Mouse (Mus musculus) stomach, embryonic 15.5 days (tissue): ENCODE results near the gene Ccm2. TPM values are rescaled to one million over a fixed set of nuclear protein-coding genes. Genes with fewer than 3 reads are reported as not detected.

ENCODE experiments used
- ATAC-seq: fragments of 200-750 bp; cut with Nextera tagmentation; 2 replicates; pipeline ENCODE4 v1.8.0; 2017; ENCODE audit warnings: low read depth, moderate number of reproducible peaks, moderate TSS enrichment; ENCODE audit not compliant: insufficient read depth, low FRiP score
- H3K27ac ChIP-seq: fragments of 300-500 bp; sonication (generic); 2 replicates; pipeline ENCODE4 v1.5.1; 2015; ENCODE audit warnings: mild to moderate bottlenecking, inconsistent platforms
- H3K27me3 ChIP-seq: fragments of 300-500 bp; sonication (generic); replicated peaks from 2 replicates; pipeline ENCODE4 v1.6.1; 2015; ENCODE audit warnings: inconsistent platforms
- H3K36me3 ChIP-seq: fragments of 300-500 bp; sonication (generic); 2 replicates; pipeline ENCODE4 v1.6.1; 2015; ENCODE audit warnings: inconsistent platforms
- H3K4me1 ChIP-seq: fragments of 300-500 bp; sonication (generic); 2 replicates; pipeline ENCODE4 v1.6.1; 2015; ENCODE audit warnings: inconsistent platforms
- H3K4me2 ChIP-seq: fragments of 300-500 bp; sonication (generic); 2 replicates; pipeline ENCODE4 v1.6.1; 2015; ENCODE audit warnings: mild to moderate bottlenecking, inconsistent platforms
- H3K4me3 ChIP-seq: fragments of 300-500 bp; sonication (generic); replicated peaks from 2 replicates; pipeline ENCODE4 v1.5.1; 2015; ENCODE audit warnings: inconsistent platforms
- H3K9ac ChIP-seq: fragments of 300-500 bp; sonication (generic); 2 replicates; pipeline ENCODE4 v1.6.1; 2015; ENCODE audit warnings: inconsistent platforms
- H3K9me3 ChIP-seq: fragments of 300-500 bp; sonication (generic); 2 replicates; pipeline ENCODE4 v1.6.1; 2016; ENCODE audit warnings: inconsistent platforms
- WGBS: fragments of 180-500 bp; shearing (Covaris S2); methylation state at CpG from one replicate; pipeline ENCODE4 v1.1.7; 2015; 5-methylcytosine and 5-hydroxymethylcytosine counted together
- polyA plus RNA-seq: library from polyadenylated mRNA; unstranded; fragments of >200 nt; fragmentation: Nextera tagmentation; extraction: Ambion mirVana; gene quantifications from 2 replicates; pipeline ENCODE4 v1.2.1, GENCODE M21; 2015

Gene Ccm2
- polyA plus RNA-seq, 1 experiment from 2014 or later, result 76.3 TPM

- Histone ChIP-seq H3K9me3 (no peaks in the 10 kb centered on the region), H3K9ac (no peak overlapping the region), H3K36me3 (peaks cover 32% of the 10 kb centered on the region), H3K4me1 (peaks cover 26% of the 10 kb centered on the region), H3K27ac (no peak overlapping the region), H3K4me3 (no peak overlapping the region), H3K4me2 (no peak overlapping the region), H3K27me3 (peaks cover 13% of the 10 kb centered on the region)
- WGBS, result 83% methylated on average over 8 of the region's 8 CpGs
- ATAC-seq, result no peak
These were observed 53.7 kb downstream of the Ccm2 start for GRCm38 (mm10) chr11:6600284-6600944.

DNA sequence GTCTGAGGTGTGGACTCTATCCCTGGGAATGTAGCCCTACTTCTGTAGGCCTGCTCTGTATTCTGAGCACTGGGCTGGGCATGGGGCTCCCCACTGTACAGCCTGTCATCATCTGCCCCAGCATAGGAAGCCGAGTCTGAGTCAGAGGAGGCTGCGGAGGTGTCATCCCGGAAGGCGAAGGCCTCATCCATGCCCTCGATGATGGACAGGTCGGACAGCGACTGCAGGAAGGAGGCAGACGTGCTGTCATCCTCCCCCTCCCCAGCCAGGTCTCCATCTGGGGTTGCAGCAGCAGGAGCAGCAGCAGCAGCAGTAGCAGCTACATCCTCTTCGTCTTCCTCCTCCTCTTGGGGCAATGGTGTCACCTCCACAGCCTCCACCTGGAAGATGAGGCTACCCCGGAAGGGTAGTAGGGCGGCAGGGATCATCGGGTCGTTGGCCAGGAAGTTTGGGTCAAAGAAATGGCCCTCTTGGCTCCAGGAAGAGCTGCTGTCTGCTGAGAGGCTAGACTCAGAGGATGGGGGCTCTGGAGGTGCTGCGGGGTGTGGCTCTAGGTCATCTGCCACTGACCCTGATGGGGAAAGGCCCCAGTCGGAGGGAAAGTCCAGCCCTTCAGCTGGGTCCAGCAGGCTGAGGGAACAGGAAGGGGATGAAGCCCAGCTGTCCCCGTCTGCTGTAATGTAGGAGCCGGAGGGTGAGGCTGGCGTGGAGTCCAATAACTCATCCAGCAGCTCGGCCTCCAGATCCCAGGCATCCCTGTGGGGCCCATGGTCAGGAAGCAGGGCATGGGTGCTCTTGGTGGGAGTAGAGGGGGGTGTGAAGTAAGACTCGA is 55.2 kb downstream of the Ccm2 start:
- no peak for ATAC-seq
- Histone ChIP-seq H3K36me3 (peaks cover 17% of the 10 kb centered on the region; the same call in 1 of the 2 replicates), H3K4me1 (peaks cover 29% of the 10 kb centered on the region), H3K9ac (no peak overlapping the region), H3K27me3 (peaks cover 27% of the 10 kb centered on the region), H3K9me3 (no peaks in the 10 kb centered on the region), H3K4me2 (no peak overlapping the region), H3K27ac (no peak overlapping the region), H3K4me3 (no peak overlapping the region)
- WGBS, result 64% methylated on average over 20 of the region's 20 CpGs

DNA sequence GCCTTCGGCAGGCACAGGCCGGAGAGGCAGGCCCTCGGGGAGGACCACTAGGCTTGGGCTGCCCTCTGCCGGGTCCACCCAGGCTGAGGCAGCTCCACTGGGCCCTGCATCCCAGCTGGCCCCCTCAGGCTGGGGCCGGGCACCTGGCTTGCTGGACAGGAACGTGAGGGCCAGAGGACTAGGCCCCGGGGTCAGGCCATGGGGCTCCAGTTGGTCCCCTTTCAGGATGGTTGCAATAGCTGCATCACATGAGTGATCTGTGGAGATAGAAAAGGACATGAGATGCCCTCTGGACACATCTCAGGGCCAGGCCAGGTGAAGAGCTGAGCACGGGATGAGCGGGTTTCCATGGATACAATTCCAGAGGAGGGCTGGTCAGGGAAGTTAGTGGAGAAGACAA is 56.0 kb downstream of the Ccm2 start:
- Histone ChIP-seq H3K4me3 (no peak overlapping the region), H3K9ac (no peak overlapping the region), H3K36me3 (peaks cover 9% of the 10 kb centered on the region; the same call in 1 of the 2 replicates), H3K4me1 (peaks cover 29% of the 10 kb centered on the region), H3K27ac (no peak overlapping the region), H3K4me2 (no peak overlapping the region), H3K27me3 (peaks cover 29% of the 10 kb centered on the region), H3K9me3 (no peaks in the 10 kb centered on the region)
- WGBS, result 78% methylated on average over 9 of the region's 9 CpGs
- ATAC-seq, result no peak

DNA sequence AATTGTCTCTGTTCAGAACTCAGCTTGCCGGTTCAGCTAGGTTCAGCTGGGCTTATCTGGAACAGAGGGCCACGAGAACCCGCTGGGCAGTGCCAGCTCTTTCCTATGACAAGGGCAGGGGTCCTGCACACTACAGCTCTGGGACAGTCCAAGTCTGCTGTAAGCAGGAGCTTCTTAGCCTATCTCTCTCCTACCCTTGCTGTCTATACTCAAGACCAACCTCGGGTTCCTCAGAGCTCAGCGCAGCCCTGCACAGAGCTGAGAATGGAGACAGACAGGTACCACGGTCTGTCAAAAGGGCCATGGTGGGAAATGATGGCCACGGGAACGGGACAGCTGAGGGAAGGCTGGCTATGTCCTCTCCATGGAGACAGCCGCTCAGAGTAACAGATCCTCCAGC is 56.5 kb downstream of the Ccm2 start:
- Histone ChIP-seq H3K36me3 (0 out of 2 replicates have a peak, but pooled peaks cover 4% of the 10 kb centered on the region), H3K27me3 (peaks cover 29% of the 10 kb centered on the region), H3K27ac (no peak overlapping the region), H3K4me3 (no peak overlapping the region), H3K9ac (no peak overlapping the region), H3K4me2 (no peak overlapping the region), H3K4me1 (peaks cover 29% of the 10 kb centered on the region), H3K9me3 (no peaks in the 10 kb centered on the region)
- no peak for ATAC-seq
- 71% methylated on average over 9 of the region's 9 CpGs for WGBS

DNA sequence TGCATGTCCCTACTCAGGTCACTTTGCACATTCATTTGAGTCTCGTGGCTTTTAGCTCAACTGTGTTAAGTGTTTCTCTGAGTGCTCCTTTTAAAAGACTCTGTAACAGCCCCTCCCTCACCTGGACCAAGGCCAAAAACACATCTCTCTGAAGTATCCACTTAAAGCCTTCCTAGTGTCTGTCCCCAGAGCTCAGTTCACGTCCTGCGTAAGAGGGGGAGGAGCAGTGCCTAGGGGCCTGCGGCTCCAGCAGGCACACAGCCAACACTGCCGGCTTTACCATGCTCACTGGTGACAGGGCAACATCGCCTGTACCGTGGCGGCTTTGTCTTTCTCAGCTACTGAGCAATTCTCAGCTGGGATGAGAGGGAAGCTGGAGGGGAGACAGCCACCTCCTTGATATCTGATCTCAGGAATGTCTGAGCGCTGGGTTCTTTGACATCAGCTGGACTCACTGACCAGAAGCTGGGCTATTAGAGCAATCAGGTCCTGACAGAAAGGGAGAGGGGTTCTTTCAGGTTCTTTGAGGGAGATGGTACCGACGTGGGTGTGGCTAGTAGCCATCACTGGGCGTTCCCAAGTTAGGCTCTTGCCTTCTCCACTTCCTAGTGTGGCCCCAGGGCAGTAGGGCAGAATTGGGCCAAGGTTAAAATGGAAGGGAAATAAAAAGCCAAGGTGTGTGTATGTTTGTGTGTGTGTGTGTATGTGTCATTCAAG is 57.4 kb downstream of the Ccm2 start:
- Histone ChIP-seq H3K36me3 (0 out of 2 replicates have a peak, but pooled peaks cover 2% of the 10 kb centered on the region), H3K27ac (no peak overlapping the region), H3K4me3 (peak overlapping the region; percentile 1; the same call in 1 of the 2 replicates), H3K9me3 (no peaks in the 10 kb centered on the region), H3K4me1 (peaks cover 29% of the 10 kb centered on the region), H3K4me2 (peak overlapping the region; percentile 67), H3K9ac (no peak overlapping the region), H3K27me3 (peaks cover 29% of the 10 kb centered on the region)
- ATAC-seq, result peak; percentile 29; the same call in 1 of the 2 replicates
- whole genome bisulfite sequencing, result 20% methylated on average over 12 of the region's 12 CpGs

DNA sequence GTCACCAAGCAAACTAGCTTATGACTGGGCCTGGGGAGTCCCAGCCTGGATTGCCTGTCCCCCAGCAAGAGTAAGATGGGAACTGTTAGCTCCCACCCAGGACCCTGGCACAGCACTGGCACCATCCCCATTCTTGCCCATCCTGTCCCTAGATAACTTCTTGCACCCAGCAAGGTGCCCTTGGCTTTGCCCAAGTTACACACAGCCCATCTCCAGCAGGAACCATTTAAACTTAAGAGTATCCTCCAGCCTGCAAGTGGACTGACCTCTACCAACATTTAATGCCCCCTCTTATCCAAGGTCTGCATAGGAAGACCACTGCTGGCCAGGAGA is 57.9 kb downstream of the Ccm2 start:
- H3K4me2 ChIP-seq, result peak overlapping the region; percentile 67
- H3K4me3 ChIP-seq, result peak overlapping the region; percentile 36

DNA sequence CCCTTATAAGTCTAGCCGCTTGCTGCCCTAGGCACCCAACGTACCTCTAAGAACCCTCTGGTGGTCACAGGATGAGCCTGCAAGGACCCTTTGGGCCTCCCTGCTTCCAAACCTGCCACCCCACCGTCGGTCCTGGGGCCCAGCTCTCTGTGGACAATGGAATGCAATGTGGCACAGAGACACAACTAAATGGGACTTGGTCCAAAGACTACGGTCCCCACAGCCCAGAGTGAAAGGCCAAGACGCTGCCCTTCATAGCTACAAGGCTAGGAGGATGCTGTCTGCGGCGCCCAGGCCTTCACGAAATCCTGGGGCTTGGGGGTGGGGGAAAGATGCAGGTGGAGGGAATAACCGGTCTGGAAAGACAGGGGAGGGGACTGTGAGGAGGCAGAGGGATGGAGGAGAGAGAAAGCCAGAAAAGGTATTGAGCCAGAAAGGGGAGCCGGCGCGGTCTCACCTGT is 58.4 kb downstream of the Ccm2 start:
- H3K4me2 ChIP-seq, result peak overlapping the region; percentile 67
- H3K9ac ChIP-seq, result no peak overlapping the region
- WGBS, result 17% methylated on average over 13 of the region's 13 CpGs
- H3K4me3 ChIP-seq, result peak overlapping the region; percentile 36
- peaks cover 29% of the 10 kb centered on the region for H3K4me1 ChIP-seq
- ATAC-seq, result no peak
- H3K36me3 ChIP-seq, result no peaks in the 10 kb centered on the region
- no peaks in the 10 kb centered on the region for H3K9me3 ChIP-seq
- peaks cover 29% of the 10 kb centered on the region for H3K27me3 ChIP-seq
- H3K27ac ChIP-seq, result no peak overlapping the region

More for the DNA sequence above, 57.9 kb downstream of the Ccm2 start:
- H3K4me1 ChIP-seq, result peaks cover 29% of the 10 kb centered on the region
- H3K9me3 ChIP-seq, result no peaks in the 10 kb centered on the region
- ATAC-seq, result no peak
- H3K27ac ChIP-seq, result no peak overlapping the region
- H3K36me3 ChIP-seq, result 0 out of 2 replicates have a peak, but pooled peaks cover 2% of the 10 kb centered on the region
- no peak overlapping the region for H3K9ac ChIP-seq
- peaks cover 29% of the 10 kb centered on the region for H3K27me3 ChIP-seq

- 5% methylated on average over 39 of the region's 41 CpGs for WGBS
- H3K9ac ChIP-seq, result no peak within 1 kb of the TSS
- H3K9me3 ChIP-seq, result no peaks in the 10 kb centered on the region
- peaks cover 29% of the 10 kb centered on the region for H3K27me3 ChIP-seq
- H3K4me1 ChIP-seq, result peaks cover 29% of the 10 kb centered on the region
- ATAC-seq, result peak; percentile 67
- no peaks in the 10 kb centered on the region for H3K36me3 ChIP-seq
- peak within 1 kb of the TSS; percentile 36 for H3K4me3 ChIP-seq
- peak within 1 kb of the TSS; percentile 67 for H3K4me2 ChIP-seq
- no peak within 1 kb of the TSS for H3K27ac ChIP-seq
These were observed 59.1 kb downstream of the Ccm2 start, which contains the start of gene Nacad for GRCm38 (mm10) chr11:6605491-6606399. TSS of gene Nacad (minus strand) at chr11:6606053.

DNA sequence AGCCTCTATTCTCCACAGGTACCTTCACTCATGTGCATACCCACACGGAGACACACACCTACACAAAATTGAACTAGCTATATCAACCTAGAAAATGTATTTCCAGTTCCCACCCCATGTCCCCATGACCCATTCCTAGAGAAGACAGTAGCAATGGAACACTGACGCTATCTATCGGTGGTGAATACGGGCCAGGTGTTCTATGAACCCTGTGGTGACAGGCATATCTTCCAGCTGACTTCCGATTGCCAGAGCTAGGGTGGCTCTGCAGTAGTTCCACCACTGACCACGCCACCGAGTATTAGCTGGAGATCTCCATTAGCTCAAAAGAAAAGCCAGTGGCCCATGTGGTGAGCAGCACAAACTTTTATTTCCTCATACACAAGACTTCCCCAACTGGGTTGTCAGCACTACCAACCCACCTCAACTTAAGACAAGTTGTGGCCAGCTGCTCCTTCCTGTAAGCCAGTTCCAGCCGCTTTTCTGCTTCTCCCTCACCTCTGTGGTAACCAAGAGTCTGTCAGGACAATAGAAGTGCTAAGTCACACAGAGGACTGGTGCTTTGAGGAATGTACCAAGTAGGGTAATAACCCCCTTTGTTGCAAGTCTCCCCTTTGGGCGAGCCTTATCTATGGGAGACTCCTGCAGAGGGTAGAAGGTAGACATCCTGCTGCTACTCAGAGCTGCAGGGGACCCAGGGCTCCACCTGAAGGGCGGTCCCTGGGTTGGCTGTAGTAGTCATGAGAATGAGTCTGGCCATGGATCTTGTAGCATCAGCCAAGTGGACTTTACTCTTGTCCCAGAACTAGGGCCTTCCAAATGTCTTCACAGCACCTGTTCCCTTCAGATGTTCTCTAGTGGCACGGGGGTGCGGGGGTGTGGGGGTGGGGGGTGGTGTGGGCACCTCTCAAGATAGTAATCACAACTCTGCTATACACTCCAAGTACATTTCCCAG is 68.8 kb downstream of the Ccm2 start:
- peaks cover 55% of the 10 kb centered on the region for H3K36me3 ChIP-seq
- H3K4me1 ChIP-seq, result no peaks in the 10 kb centered on the region
- H3K27ac ChIP-seq, result no peak overlapping the region
- no peaks in the 10 kb centered on the region for H3K9me3 ChIP-seq
- no peak for ATAC-seq
- 92% methylated on average over 12 of the region's 12 CpGs for WGBS
- H3K4me3 ChIP-seq, result no peak overlapping the region
- H3K9ac ChIP-seq, result no peak overlapping the region
- H3K27me3 ChIP-seq, result no peaks in the 10 kb centered on the region
- H3K4me2 ChIP-seq, result no peak overlapping the region

- Histone ChIP-seq H3K4me3 (peak overlapping the region; percentile 62), H3K4me1 (peaks cover 16% of the 10 kb centered on the region; the same call in 1 of the 2 replicates), H3K9me3 (no peaks in the 10 kb centered on the region), H3K9ac (0 out of 2 replicates have a peak overlapping the region, but pooled peaks have one; percentile 2), H3K27me3 (no peaks in the 10 kb centered on the region), H3K27ac (no peak overlapping the region), H3K4me2 (peak overlapping the region; percentile 66), H3K36me3 (peaks cover 40% of the 10 kb centered on the region)
- WGBS, result 76% methylated on average over 10 of the region's 10 CpGs
- ATAC-seq, result no peak
These were observed 77.0 kb downstream of the Ccm2 start for GRCm38 (mm10) chr11:6623704-6624103.
